Mouse (Mus musculus) activated CD4-positive, CD25-positive, alpha-beta regulatory T cell (primary cell): ENCODE data around the gene Glipr2. TPM values are rescaled to one million over a fixed set of nuclear protein-coding genes. Genes with fewer than 3 reads are reported as not detected.

ENCODE experiments used
- polyA plus RNA-seq, 2 experiments: library from polyadenylated mRNA; unstranded; fragments of 100-300 nt; shearing (Covaris generic); gene quantifications; one replicate each; pipeline ENCODE4 v1.2.1; 2017

Gene Glipr2
- polyA plus RNA-seq, result 100 to 1,000 TPM; 303 to 427 TPM

GRCm38 (mm10) chr4:43957292-43957845, at the start of gene Glipr2:
Gene Glipr2, plus strand, starts transcription at chr4:43957401.

GRCm38 (mm10) chr4:43983181-43983580, 26.0 kb downstream of the Glipr2 start, which contains the start of gene Ccin:
Gene Ccin, plus strand, starts transcription at chr4:43983483.

DNA sequence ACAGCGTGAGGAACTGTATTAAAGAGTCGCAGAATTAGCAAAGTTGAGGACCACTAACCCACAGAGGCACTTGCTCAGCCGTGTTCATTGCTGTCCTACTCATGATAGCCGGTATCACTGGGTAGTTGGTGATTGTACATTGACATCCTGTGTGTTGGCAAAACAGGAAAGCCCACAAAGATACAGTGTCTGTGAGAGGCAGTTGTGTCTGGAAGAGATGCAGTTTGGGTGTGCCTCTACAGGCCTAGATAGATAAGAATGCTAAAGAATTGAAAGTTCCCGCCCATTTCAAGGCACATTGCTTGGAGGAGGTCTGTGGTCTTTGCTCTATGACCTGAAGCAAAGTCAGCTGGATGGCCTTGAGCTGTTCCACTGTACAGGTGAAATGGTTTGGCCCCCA, 46.9 kb downstream of the Glipr2 start, which contains the start of gene Clta:
TSS of gene Clta (plus strand) at position 327 of the 400 bp plus-strand sequence.

Other genes starting within 250 kb of the Glipr2 start
- gene Olfr71, start 247.1 kb upstream of the Glipr2 start, polyA plus RNA-seq, result under 1 TPM in 1 of 2 experiments, not detected in 1; 0.18 TPM
- not detected for gene Hrct1, start 230.2 kb upstream of the Glipr2 start, polyA plus RNA-seq
- under 1 TPM in 1 of 2 experiments, not detected in 1; 0.22 TPM for gene Spaar, start 227.4 kb upstream of the Glipr2 start, polyA plus RNA-seq
- not detected for gene Olfr159, start 186.4 kb upstream of the Glipr2 start, polyA plus RNA-seq
- gene Olfr156, start 133.5 kb upstream of the Glipr2 start, polyA plus RNA-seq, result not detected
- under 1 TPM in 1 of 2 experiments, not detected in 1; 0.31 TPM for gene Olfr157, start 117.2 kb upstream of the Glipr2 start, polyA plus RNA-seq
- under 1 TPM in 1 of 2 experiments, not detected in 1; 0.27 TPM for gene Olfr155, start 105.8 kb upstream of the Glipr2 start, polyA plus RNA-seq
- gene Reck, start 81.9 kb upstream of the Glipr2 start, polyA plus RNA-seq, result 1 to 10 TPM; 3.2 to 7.0 TPM
- not detected for gene Ccin, start 26.1 kb downstream of the Glipr2 start, polyA plus RNA-seq
- gene Clta, start 47.1 kb downstream of the Glipr2 start, polyA plus RNA-seq, result 100 to 1,000 TPM; 197 to 205 TPM
- gene Gne, start 126.8 kb downstream of the Glipr2 start, polyA plus RNA-seq, result 10 to 100 TPM; 43.0 to 44.1 TPM